Mouse (Mus musculus): Measurements from ENCODE around the gene Rgl1. TPM values are rescaled to one million over a fixed set of nuclear protein-coding genes. Genes with fewer than 3 reads are reported as not detected.

The Rgl1 gene
- polyA plus RNA-seq, 1 experiment = 7.1 TPM

- no peak overlapping the region for H3K27ac ChIP-seq (ENCODE audit: control insufficient read depth, insufficient read depth, low read length)
- H3K36me3 ChIP-seq (ENCODE audit: control insufficient read depth, insufficient read depth, low read length) = no peaks in the 10 kb centered on the region
- no peak overlapping the region for H3K4me3 ChIP-seq (ENCODE audit: control insufficient read depth, insufficient read depth, low read length)
- TF ChIP-seq CTCF (IDR thresholded peaks at IDR 0.05; ENCODE audit: borderline replicate concordance, control insufficient read depth, extremely low read depth, insufficient read depth, low read length, poor library complexity) = no peak
- TF ChIP-seq POLR2A (IDR thresholded peaks at IDR 0.05; ENCODE audit: control insufficient read depth, extremely low read depth, insufficient read depth, low read length, poor library complexity) = no peak
- no peaks in the 10 kb centered on the region for H3K4me1 ChIP-seq (replicated peaks; ENCODE audit: control insufficient read depth, insufficient read depth, low read length)
- DNase-seq = no peak
- no peaks in the 10 kb centered on the region for H3K27me3 ChIP-seq (ENCODE audit: control insufficient read depth, insufficient read depth, low read length)
- 94% methylated on average over 7 of the region's 7 CpGs for WGBS
These were observed 210.1 kb downstream of the Rgl1 start for GRCm38 (mm10) chr1:152555944-152556573.

GRCm38 (mm10) chr1:152553912-152554547 lies 212.1 kb downstream of the Rgl1 start:
- DNase-seq = no peak
- H3K27ac ChIP-seq (ENCODE audit: control insufficient read depth, insufficient read depth, low read length) = no peak overlapping the region
- no peak overlapping the region for H3K4me3 ChIP-seq (ENCODE audit: control insufficient read depth, insufficient read depth, low read length)
- WGBS = 75% methylated on average over 15 of the region's 15 CpGs
- H3K4me1 ChIP-seq (replicated peaks; ENCODE audit: control insufficient read depth, insufficient read depth, low read length) = no peaks in the 10 kb centered on the region
- H3K36me3 ChIP-seq (ENCODE audit: control insufficient read depth, insufficient read depth, low read length) = no peaks in the 10 kb centered on the region
- no peaks in the 10 kb centered on the region for H3K27me3 ChIP-seq (ENCODE audit: control insufficient read depth, insufficient read depth, low read length)
- TF ChIP-seq CTCF (IDR thresholded peaks at IDR 0.05; ENCODE audit: borderline replicate concordance, control insufficient read depth, extremely low read depth, insufficient read depth, low read length, poor library complexity) (no peak), POLR2A (IDR thresholded peaks at IDR 0.05; ENCODE audit: control insufficient read depth, extremely low read depth, insufficient read depth, low read length, poor library complexity) (no peak)

GRCm38 (mm10) chr1:152550973-152551372 lies 215.2 kb downstream of the Rgl1 start:
- Histone ChIP-seq H3K27me3 (ENCODE audit: control insufficient read depth, insufficient read depth, low read length) (no peaks in the 10 kb centered on the region), H3K36me3 (ENCODE audit: control insufficient read depth, insufficient read depth, low read length) (no peaks in the 10 kb centered on the region), H3K4me1 (replicated peaks; ENCODE audit: control insufficient read depth, insufficient read depth, low read length) (no peaks in the 10 kb centered on the region), H3K27ac (ENCODE audit: control insufficient read depth, insufficient read depth, low read length) (no peak overlapping the region), H3K4me3 (ENCODE audit: control insufficient read depth, insufficient read depth, low read length) (no peak overlapping the region)
- TF ChIP-seq POLR2A (IDR thresholded peaks at IDR 0.05; ENCODE audit: control insufficient read depth, extremely low read depth, insufficient read depth, low read length, poor library complexity) (no peak), CTCF (IDR thresholded peaks at IDR 0.05; ENCODE audit: borderline replicate concordance, control insufficient read depth, extremely low read depth, insufficient read depth, low read length, poor library complexity) (no peak)
- DNase-seq = no peak
- 91% methylated on average over 3 of the region's 3 CpGs for WGBS

GRCm38 (mm10) chr1:152550544-152550943 lies 215.6 kb downstream of the Rgl1 start:
- no peaks in the 10 kb centered on the region for H3K4me1 ChIP-seq (replicated peaks; ENCODE audit: control insufficient read depth, insufficient read depth, low read length)
- no peak overlapping the region for H3K27ac ChIP-seq (ENCODE audit: control insufficient read depth, insufficient read depth, low read length)
- no peaks in the 10 kb centered on the region for H3K27me3 ChIP-seq (ENCODE audit: control insufficient read depth, insufficient read depth, low read length)
- no peak overlapping the region for H3K4me3 ChIP-seq (ENCODE audit: control insufficient read depth, insufficient read depth, low read length)
- WGBS = 94% methylated on average over 2 of the region's 2 CpGs
- no peaks in the 10 kb centered on the region for H3K36me3 ChIP-seq (ENCODE audit: control insufficient read depth, insufficient read depth, low read length)
- no peak for TF ChIP-seq POLR2A (IDR thresholded peaks at IDR 0.05; ENCODE audit: control insufficient read depth, extremely low read depth, insufficient read depth, low read length, poor library complexity)
- no peak for TF ChIP-seq CTCF (IDR thresholded peaks at IDR 0.05; ENCODE audit: borderline replicate concordance, control insufficient read depth, extremely low read depth, insufficient read depth, low read length, poor library complexity)
- no peak for DNase-seq

GRCm38 (mm10) chr1:152549061-152549738 lies 217.0 kb downstream of the Rgl1 start:
- H3K4me1 ChIP-seq (replicated peaks; ENCODE audit: control insufficient read depth, insufficient read depth, low read length) = no peaks in the 10 kb centered on the region
- H3K4me3 ChIP-seq (ENCODE audit: control insufficient read depth, insufficient read depth, low read length) = no peak overlapping the region
- H3K36me3 ChIP-seq (ENCODE audit: control insufficient read depth, insufficient read depth, low read length) = no peaks in the 10 kb centered on the region
- no peak overlapping the region for H3K27ac ChIP-seq (ENCODE audit: control insufficient read depth, insufficient read depth, low read length)
- no peaks in the 10 kb centered on the region for H3K27me3 ChIP-seq (ENCODE audit: control insufficient read depth, insufficient read depth, low read length)
- no peak for TF ChIP-seq CTCF (IDR thresholded peaks at IDR 0.05; ENCODE audit: borderline replicate concordance, control insufficient read depth, extremely low read depth, insufficient read depth, low read length, poor library complexity)
- TF ChIP-seq POLR2A (IDR thresholded peaks at IDR 0.05; ENCODE audit: control insufficient read depth, extremely low read depth, insufficient read depth, low read length, poor library complexity) = no peak
- WGBS = 96% methylated on average over 13 of the region's 13 CpGs
- no peak for DNase-seq

GRCm38 (mm10) chr1:152543449-152544159 lies 222.5 kb downstream of the Rgl1 start:
- no peaks in the 10 kb centered on the region for H3K36me3 ChIP-seq (ENCODE audit: control insufficient read depth, insufficient read depth, low read length)
- TF ChIP-seq CTCF (IDR thresholded peaks at IDR 0.05; ENCODE audit: borderline replicate concordance, control insufficient read depth, extremely low read depth, insufficient read depth, low read length, poor library complexity) = no peak
- TF ChIP-seq POLR2A (IDR thresholded peaks at IDR 0.05; ENCODE audit: control insufficient read depth, extremely low read depth, insufficient read depth, low read length, poor library complexity) = no peak
- no peak overlapping the region for H3K4me3 ChIP-seq (ENCODE audit: control insufficient read depth, insufficient read depth, low read length)
- H3K27me3 ChIP-seq (ENCODE audit: control insufficient read depth, insufficient read depth, low read length) = no peaks in the 10 kb centered on the region
- H3K4me1 ChIP-seq (replicated peaks; ENCODE audit: control insufficient read depth, insufficient read depth, low read length) = no peaks in the 10 kb centered on the region
- no peak for DNase-seq
- 97% methylated on average over 2 of the region's 2 CpGs for WGBS
- no peak overlapping the region for H3K27ac ChIP-seq (ENCODE audit: control insufficient read depth, insufficient read depth, low read length)
